In genomic region chr7:135889016-135889726, GRCm38 (mm10) we compare ENCODE assay signal across 8 mouse cellular contexts.
A peak's percentile ranks its signal among the peaks of the same experiment; 100 is the strongest.
DNase-seq lines count a peak whose midpoint lies in the region; ATAC-seq lines count a peak whose summit lies in the region.

No protein-coding gene starts in this region.

- DNase-seq in left cerebral cortex, postnatal 4 days = peak; percentile 24
- no peak for DNase-seq in left cerebral cortex, adult 18-20 months (ENCODE audit: low spot score in 2 of 2)
- peak; percentile 71 for DNase-seq in embryo, embryonic 10 days (ENCODE audit: low spot score)
- peak; percentile 23 for DNase-seq in kidney, adult 9 months
- DNase-seq in natural killer cell, adult 2 months (ENCODE audit: low spot score in 2 of 2) = no peak

- peak overlapping the region; percentile 54; the same call in 1 of the 2 replicates for H3K9ac ChIP-seq in heart, embryonic 12.5 days

- H3K4me1 ChIP-seq in heart, embryonic 12.5 days (replicated peaks) = peaks cover 11% of the 10 kb centered on the region

- peaks cover 19% of the 10 kb centered on the region for H3K27me3 ChIP-seq in heart, embryonic 12.5 days (replicated peaks)

- intact Hi-C loops in left cerebral cortex, postnatal 4 days (cut with DNase I) = no loop called here

- ATAC-seq in heart, embryonic 12.5 days (ENCODE audit: insufficient number of reproducible peaks, low FRiP score) = peak; percentile 29; the same call in 1 of the 2 replicates
- ATAC-seq in megakaryocyte, adult 5-6 weeks (ENCODE audit: poor library complexity, severe bottlenecking) = peak; percentile 74
- ATAC-seq in frontal cortex, adult (ENCODE audit: low TSS enrichment) = no peak

- 0 out of 2 replicates have a peak, but pooled peaks cover 4% of the 10 kb centered on the region for H3K9me3 ChIP-seq in heart, embryonic 12.5 days (replicated peaks)

- no peak overlapping the region for H3K27ac ChIP-seq in heart, embryonic 12.5 days (ENCODE audit: poor library complexity, severe bottlenecking)

- H3K4me3 ChIP-seq in heart, embryonic 12.5 days = peak overlapping the region; percentile 27; the same call in 1 of the 2 replicates

- 12% methylated on average over 17 of the region's 17 CpGs for WGBS in heart, embryonic 12.5 days

- H3K36me3 ChIP-seq in heart, embryonic 12.5 days = no peaks in the 10 kb centered on the region

- peak overlapping the region; percentile 64 for H3K4me2 ChIP-seq in heart, embryonic 12.5 days

Comparison
In these comparisons a context has a peak if more than half of its experiments do, and no peak if none do; other contexts are left out.
1. DNase-seq: peak in left cerebral cortex, postnatal 4 days (single experiment), embryo, embryonic 10 days (single experiment) and kidney, adult 9 months (single experiment); none in left cerebral cortex, adult 18-20 months (0 of 2) and natural killer cell, adult 2 months (0 of 2).